Comparison of ENCODE assay signal across 16 mouse cellular contexts in genomic region chr13:43501601-43502000, GRCm38 (mm10).
"Had no signal": no experiment of that assay in that cellular context is flagged by ENCODE, and none has a peak within 500 bp of the region (broad histone marks: within the 10 kb centered on the region; RNA-seq: fewer than 3 reads in every experiment).

No protein-coding gene starts in this region.

- H3K4me3 ChIP-seq: midbrain, embryonic 10.5 days; midbrain, embryonic 12.5 days; myocyte; neural tube, embryonic 13.5 days; neural tube, embryonic 15.5 days; stomach, embryonic 15.5 days had no signal

- H3K27me3 ChIP-seq: midbrain, embryonic 12.5 days; neural tube, embryonic 13.5 days; neural tube, embryonic 15.5 days; stomach, embryonic 15.5 days had no signal

- DNase-seq: lung, adult 18-20 months; lung, embryonic 14.5 days; lung, postnatal 10 days; lung, postnatal 4 days; midbrain, embryonic 14.5 days; right cerebral cortex, postnatal 14 days; thymus, adult 2 months; thymus, postnatal 25 days; thymus, postnatal 4 days had no signal

- H3K27ac ChIP-seq: midbrain, embryonic 10.5 days; midbrain, embryonic 12.5 days; neural tube, embryonic 13.5 days; neural tube, embryonic 15.5 days; stomach, embryonic 15.5 days; stomach, postnatal 0 days had no signal
